Mouse (Mus musculus): ENCODE data around the gene Nupl2. TPM values are rescaled to one million over a fixed set of nuclear protein-coding genes. Genes with fewer than 3 reads are reported as not detected.

Gene Nupl2
- polyA plus RNA-seq, 1 experiment from 2014 or later, result 17.0 TPM

- no peak overlapping the region for H3K4me2 ChIP-seq
- no peaks in the 10 kb centered on the region for H3K36me3 ChIP-seq (ENCODE audit: poor library complexity, severe bottlenecking)
- H3K9ac ChIP-seq, result no peak overlapping the region
- 19% methylated on average over 1 of the region's 1 CpGs for WGBS
- no peaks in the 10 kb centered on the region for H3K4me1 ChIP-seq
- no peak overlapping the region for H3K27ac ChIP-seq
- no peaks in the 10 kb centered on the region for H3K9me3 ChIP-seq (replicated peaks)
- H3K27me3 ChIP-seq, result peaks cover 7% of the 10 kb centered on the region; the same call in 1 of the 2 replicates
- H3K4me3 ChIP-seq, result no peak overlapping the region
- ATAC-seq, result no peak
These were observed 49.8 kb downstream of the Nupl2 start for GRCm38 (mm10) chr5:24214547-24214878.

GRCm38 (mm10) chr5:24214900-24215299, 50.1 kb downstream of the Nupl2 start:
- no peak overlapping the region for H3K27ac ChIP-seq
- H3K4me2 ChIP-seq, result no peak overlapping the region
- ATAC-seq, result no peak
- no peaks in the 10 kb centered on the region for H3K9me3 ChIP-seq (replicated peaks)
- no peak overlapping the region for H3K4me3 ChIP-seq
- peaks cover 7% of the 10 kb centered on the region; the same call in 1 of the 2 replicates for H3K27me3 ChIP-seq
- H3K9ac ChIP-seq, result no peak overlapping the region
- no peaks in the 10 kb centered on the region for H3K4me1 ChIP-seq
- WGBS, result 96% methylated on average over 1 of the region's 1 CpGs
- no peaks in the 10 kb centered on the region for H3K36me3 ChIP-seq (ENCODE audit: poor library complexity, severe bottlenecking)

Other genes starting within 250 kb of the Nupl2 start
- gene Fam126a, start 134.3 kb upstream of the Nupl2 start, polyA plus RNA-seq (2015; fragmentation: Nextera tagmentation; extraction: Ambion mirVana), result 40.9 and 44.3 TPM in 2 replicates
- gene Klhl7, start 64.4 kb upstream of the Nupl2 start, polyA plus RNA-seq (2015; fragmentation: Nextera tagmentation; extraction: Ambion mirVana), result 176 and 178 TPM in 2 replicates
- gene Kcnh2, start 186.6 kb downstream of the Nupl2 start, polyA plus RNA-seq (2015; fragmentation: Nextera tagmentation; extraction: Ambion mirVana), result 4.3 and 6.9 TPM in 2 replicates
- 5.6 and 5.9 TPM in 2 replicates for gene Nos3, start 199.8 kb downstream of the Nupl2 start, polyA plus RNA-seq (2015; fragmentation: Nextera tagmentation; extraction: Ambion mirVana)
- gene Atg9b, start 227.2 kb downstream of the Nupl2 start, polyA plus RNA-seq (2015; fragmentation: Nextera tagmentation; extraction: Ambion mirVana), result 0.52 and 0.57 TPM in 2 replicates
- 39.0 and 48.1 TPM in 2 replicates for gene Abcb8, start 228.7 kb downstream of the Nupl2 start, polyA plus RNA-seq (2015; fragmentation: Nextera tagmentation; extraction: Ambion mirVana)
- 0.24 TPM in 1 of 2 replicates, not detected in the other for gene Asic3, start 248.4 kb downstream of the Nupl2 start, polyA plus RNA-seq (2015; fragmentation: Nextera tagmentation; extraction: Ambion mirVana)